Mouse (Mus musculus) lung, postnatal 36 days (tissue): ENCODE results near the gene Wdcp.
"Not testable (repeated sequence)": the region's sequence is repeated elsewhere in the genome, so short reads cannot be mapped to it uniquely, and the experiment has no call there.

Experiments used
- DNase-seq: peaks from one replicate; pipeline ENCODE4 v3.0.0; 2022; ENCODE audit warnings: mixed read lengths

The Wdcp gene

DNA sequence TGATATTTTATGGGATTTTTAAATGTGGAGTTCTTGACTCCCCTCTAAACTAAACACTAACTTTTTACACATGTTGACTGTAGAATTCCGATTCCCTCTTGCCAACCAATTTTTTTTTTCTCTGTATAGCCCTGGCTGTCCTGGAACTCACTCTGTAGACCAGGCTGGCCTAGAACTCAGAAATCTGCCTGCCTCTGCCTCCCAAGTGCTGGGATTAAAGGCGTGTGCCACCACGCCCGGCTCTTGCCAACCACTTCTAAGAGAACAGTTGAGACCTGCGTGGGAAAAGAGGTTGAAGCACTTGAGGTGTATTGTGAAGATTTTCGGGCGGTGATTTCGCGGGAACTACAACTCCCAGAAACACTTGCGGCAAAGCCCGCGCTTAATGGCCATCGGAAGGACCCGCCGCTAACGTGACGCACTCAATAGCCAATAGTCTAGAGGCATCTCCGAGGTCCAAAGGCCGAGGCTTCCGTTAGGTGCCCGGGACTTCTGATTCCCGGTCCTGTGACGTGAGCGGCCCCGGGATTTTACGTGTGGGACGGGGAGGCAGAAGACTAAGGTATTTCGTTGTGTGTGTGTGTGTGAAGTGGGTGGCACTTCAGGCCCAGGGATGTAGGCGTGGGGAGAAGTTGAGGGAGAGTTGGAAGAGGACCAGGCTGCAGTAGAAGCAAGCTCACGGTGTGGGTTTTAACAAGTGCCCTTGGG lies at the start of gene Wdcp:
Gene Wdcp, plus strand, starts transcription at position 414 of the 708 bp plus-strand sequence.
- peak; percentile 97 for DNase-seq

DNA sequence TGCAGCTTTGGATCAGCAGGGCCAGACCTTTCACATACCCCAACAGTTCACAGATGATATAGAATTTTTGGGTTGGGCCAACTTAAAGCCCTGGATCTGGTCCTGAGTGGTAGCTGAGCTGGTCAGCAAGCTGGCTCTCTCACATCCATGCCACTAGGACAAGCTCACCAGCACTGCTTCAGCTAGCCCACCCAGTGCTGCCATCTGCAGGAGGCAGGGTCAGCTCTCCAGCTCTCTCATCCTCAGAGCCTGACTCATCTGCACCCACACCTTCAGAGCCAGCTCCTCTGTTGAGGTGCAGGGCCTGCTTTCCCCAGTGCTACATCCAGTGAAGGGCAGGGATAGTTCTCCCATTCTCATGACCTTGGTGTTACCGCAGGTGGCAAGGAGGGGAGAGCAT lies 49.4 kb upstream of the Wdcp start:
- no peak for DNase-seq

DNA sequence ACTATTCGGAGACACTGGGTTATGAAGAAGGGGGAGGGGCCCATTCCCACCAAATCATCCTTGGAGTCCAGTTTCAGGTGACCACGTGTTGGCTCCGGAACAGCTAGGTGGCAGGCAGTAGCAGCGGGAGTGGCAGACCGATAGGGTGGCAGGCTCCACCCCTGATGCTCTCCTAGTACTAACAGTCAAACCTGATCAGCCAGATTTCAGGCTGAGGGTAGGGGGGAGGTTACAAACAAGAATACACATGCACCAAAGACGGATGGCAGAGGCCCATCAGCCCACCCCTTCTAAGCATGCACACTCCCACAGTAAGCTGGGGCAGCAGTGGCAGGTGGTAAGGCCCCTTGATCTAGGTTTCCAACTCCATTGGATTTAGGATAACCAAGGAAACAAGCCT lies 45.6 kb upstream of the Wdcp start:
- DNase-seq: not testable (repeated sequence)

DNA sequence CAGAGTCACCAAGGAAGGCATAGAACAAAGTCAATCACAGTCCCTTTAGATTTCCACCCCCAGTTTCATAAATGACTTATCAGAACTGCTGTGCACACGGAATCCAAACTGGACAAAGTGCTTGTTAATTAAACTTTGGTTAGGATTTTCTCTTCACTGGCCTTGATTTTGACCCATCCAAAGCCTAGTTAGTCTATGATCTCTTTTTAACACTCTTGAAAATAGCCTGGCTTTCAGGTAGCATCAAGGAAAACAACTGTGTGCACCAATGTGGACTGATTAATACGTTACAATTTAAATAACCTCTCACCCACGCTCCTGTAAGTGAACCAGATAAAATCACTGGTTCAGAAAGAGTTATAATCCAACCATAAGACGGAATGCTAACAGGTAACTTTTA lies 32.1 kb upstream of the Wdcp start:
- no peak for DNase-seq

DNA sequence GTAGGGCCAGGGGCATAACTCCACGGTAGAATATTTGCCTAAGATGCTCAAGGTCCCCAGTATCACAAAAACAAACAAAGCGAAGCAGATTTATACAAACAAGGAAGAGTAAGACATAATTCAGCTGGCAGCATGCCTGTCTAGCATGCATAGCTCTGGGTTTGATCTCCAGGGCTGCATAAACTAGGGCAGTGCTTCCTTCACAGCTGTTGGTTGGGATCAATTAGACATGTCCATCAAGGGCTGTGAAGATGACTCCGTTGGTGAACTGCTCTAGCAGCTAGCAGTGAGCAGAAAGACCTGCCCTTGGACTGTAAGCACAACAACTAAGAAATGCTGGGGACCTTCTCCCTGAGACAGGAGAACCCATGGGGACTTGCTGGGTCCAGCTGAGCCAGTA lies 31.4 kb upstream of the Wdcp start:
- DNase-seq: no peak

GRCm38 (mm10) chr12:4813636-4814035 lies 29.5 kb upstream of the Wdcp start:
- DNase-seq: peak; percentile 28

DNA sequence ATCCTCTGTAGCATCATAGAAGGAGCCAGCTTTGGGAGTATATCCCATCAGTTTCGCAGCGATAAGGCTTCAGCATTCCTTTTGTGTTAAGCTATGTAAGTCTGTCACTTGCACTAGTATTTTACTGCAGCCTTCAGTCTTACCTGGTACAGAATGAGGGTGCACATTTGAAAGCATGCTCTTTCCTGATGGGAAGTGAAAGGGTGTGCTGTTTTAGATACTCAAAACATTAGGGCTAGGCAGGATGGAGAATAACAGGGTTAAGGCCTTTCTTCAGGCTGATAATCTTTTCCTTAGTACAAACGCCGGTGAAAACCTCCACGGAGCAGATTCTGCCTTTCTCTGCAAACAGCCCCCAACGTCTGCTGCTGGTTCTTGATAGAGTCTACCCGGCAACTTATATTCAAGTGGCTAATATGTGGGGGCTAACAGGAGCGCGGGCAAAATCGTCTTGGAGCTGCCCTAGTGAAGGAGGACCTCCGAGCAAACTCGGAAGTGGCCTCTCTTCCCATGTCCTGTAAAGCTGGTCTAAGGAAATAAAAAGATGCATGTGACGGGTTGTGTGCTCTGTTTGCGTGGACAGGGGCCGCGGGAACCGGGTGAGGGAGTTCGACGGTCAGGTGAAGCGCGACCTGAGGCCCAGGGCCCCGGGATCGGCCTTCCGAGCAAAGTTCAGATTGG lies 26.3 kb upstream of the Wdcp start:
- DNase-seq: no peak

DNA sequence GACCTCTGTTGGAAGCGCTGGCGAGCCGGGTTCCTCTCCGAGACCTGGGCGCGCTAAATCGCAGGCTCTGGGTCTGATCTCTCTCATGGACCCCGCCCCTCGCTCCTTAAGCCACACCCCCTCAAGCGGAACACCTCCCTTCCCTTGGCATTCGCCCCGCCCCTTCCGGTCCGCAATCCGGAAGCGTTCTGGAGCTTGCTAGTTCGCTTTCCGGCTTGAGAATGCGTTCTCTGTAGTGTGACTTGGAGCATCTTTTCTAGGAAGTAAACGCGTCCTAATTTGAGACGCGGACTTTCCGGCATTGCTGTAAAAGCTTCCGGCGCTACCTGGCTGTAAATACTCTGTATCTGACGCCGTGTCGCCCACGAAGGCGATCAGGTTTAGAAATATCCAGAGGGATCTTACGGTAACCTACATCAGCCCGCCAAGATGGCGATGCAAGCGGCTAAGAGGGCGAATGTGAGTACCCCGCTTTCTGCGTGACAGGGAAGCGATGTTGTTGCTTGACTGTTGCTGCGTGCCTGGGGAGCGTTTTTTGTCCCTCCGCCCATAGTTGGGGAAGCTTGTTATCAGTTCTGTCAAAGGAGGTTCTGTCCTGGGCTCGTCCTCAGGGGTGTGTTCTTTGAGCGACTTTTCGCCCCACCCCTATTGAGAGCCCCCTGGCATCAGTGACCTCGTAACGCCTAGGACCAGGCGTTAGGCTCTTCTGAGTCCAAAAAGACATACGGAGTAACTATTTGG lies 25.6 kb upstream of the Wdcp start, which contains the start of gene Sf3b6:
Gene Sf3b6, plus strand, starts transcription at position 184 of the 741 bp plus-strand sequence.
- DNase-seq: peak; percentile 99

- no peak for DNase-seq
Measured at GRCm38 (mm10) chr12:4827256-4827655, 15.8 kb upstream of the Wdcp start.

GRCm38 (mm10) chr12:4836959-4837358 lies 6.1 kb upstream of the Wdcp start:
- no peak for DNase-seq

- DNase-seq: peak; percentile 33
Measured at GRCm38 (mm10) chr12:4840010-4840409, 3.1 kb upstream of the Wdcp start.

- peak; percentile 24 for DNase-seq
Measured at GRCm38 (mm10) chr12:4840741-4841140, 2.4 kb upstream of the Wdcp start.

DNA sequence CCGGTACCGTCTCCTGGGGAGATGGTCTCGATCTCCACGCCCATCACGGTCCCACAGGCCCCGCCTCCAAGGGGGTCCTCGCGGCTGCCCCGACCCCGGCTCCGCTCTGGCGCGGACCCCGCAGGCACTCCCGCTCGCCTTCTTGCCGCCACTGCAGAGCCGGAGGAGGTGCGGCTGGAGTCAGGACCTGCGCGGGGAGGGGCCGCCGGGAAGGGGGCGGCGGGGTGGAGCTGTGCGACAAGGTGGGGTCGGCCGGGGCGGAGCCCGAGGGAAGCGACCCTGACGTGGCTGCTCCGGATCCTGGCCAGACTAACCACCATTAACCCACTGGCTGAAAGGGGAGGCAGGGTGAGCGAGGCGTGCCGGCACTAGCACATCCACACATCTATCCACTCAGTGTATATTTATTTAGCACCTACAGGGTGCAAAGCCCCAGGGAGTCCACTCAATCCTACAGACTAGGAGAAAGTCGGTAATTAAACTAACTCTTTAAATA lies 1.7 kb upstream of the Wdcp start, which contains the start of gene Fkbp1b:
Gene Fkbp1b, minus strand, starts transcription at position 200 of the 496 bp plus-strand sequence.
- peak; percentile 63 for DNase-seq

GRCm38 (mm10) chr12:4842456-4842855 lies 647 bp upstream of the Wdcp start:
- no peak for DNase-seq

DNA sequence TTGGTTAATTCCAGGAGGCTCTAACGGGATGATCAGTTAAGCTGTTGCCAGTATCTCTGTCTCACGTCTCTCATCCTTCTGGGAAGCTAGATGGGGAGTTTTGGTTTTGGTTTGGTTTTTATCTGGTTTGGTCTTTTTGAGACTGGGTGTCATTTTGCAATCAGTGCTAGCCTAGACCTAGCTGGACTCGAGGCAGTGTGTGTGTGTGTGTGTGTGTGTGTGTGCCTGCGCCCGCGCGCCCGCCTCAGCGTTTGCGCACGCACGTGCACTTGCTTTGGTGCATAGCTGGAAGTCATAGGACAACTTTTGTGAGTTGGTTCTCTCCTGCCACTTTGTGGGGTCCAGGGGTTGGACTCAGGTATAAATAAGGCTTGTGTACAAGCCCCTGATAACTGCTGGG lies 638 bp downstream of the Wdcp start:
- DNase-seq: peak; percentile 52

DNA sequence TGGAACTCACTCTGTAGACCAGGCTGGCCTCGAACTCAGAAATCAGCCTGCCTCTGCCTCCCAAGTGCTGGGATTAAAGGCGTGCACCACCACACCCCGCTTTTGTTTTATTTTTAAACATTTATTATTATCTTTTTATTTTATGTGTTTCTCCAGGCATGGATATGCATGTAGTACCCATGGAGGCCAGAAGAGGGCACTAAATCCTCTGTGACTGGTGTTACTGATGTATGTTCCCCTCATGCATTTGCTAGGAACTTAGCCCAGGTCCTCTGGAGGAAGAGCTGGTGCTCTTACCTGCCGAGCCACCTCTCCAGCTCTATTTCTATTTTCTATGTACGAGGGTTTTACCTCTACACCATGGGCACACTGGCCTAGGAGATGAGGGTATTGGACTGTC lies 13.1 kb downstream of the Wdcp start:
- peak; percentile 59 for DNase-seq

DNA sequence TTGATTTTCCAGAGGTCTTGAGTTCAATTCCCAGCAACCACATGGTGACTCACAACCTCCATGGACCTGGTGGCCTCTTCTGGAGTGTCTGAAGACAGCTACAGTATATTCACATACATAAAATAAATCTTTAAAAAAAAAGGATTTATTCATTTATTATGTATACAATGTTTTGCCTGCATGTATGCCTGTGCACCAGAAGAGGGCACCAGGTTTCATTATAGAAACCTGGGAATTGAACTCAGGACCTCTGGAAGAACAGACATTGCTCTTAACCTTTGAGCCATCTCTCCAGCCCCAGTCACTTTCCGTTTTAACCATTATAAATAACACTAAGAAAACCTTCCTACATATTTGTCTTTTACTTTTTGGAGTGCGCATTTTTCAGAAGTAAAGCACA lies 13.7 kb downstream of the Wdcp start:
- no peak for DNase-seq

DNA sequence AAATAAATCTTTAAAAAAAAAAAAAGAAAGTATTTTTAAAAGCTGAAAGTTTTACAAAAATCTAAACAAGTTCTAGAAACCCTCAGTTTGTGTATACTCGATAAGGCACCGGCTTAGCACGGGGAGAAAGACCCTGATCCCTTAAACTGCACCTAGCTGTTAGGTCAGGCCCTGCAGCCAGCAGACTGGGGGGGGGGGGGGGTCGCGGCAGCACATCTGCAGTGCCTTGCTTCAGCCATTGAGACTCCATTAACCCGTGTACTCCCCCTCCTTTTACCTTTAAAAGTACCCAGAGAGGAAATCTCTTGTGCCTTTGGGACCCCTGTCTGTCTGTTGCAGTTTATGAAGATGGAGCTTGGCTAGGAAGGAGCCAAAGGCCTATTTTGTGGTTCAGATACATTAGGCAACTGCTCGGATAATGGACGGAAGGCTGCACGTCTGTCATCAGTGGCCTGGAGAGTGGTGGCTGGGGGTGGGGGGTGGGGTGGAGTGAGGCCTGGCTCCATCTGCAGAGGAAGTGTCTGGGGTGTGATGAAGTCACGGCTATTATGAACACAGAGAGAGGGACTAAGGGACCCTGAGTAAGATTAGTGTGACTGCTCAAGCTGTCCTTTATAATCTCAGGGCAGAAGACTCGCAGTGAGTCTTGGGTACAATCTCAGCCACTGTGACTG lies 16.3 kb downstream of the Wdcp start:
- no peak for DNase-seq

- no peak for DNase-seq
Measured at GRCm38 (mm10) chr12:4862672-4863071, 19.6 kb downstream of the Wdcp start.

DNA sequence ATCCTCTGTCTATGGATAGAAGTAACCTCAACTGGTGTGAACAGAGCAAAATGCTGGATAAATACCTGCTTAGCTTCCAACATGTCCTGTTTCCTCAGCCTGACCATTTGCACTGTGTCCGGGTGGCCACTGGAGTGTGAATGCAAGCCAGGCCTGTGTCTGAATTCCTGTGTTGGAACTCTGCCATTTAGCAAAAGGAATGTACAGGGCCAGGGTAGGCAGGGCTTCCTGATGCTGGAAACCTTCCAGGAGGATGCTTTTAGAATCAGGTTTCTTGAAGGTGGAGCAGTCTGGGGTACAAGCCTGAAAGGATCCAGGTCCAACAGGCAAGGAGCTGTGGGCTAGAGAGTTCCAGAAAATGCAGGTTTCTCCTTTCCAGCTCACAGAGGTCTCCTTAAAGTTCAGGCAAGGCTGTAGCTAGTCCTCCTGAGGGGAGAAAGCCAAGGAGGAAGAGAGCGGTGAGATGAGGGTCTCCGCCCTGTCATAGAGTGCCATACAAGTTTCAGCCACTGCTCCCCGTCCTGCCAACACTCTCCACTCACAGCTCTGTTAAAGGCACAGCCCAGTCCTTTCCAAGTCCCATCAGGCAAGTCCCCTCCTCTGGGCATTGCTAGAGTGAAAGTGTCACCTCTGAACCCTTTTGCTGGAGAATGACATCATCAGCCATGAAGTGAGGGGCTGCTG lies 20.7 kb downstream of the Wdcp start:
- DNase-seq: peak; percentile 59

GRCm38 (mm10) chr12:4864338-4864690 lies 21.2 kb downstream of the Wdcp start:
- no peak for DNase-seq

DNA sequence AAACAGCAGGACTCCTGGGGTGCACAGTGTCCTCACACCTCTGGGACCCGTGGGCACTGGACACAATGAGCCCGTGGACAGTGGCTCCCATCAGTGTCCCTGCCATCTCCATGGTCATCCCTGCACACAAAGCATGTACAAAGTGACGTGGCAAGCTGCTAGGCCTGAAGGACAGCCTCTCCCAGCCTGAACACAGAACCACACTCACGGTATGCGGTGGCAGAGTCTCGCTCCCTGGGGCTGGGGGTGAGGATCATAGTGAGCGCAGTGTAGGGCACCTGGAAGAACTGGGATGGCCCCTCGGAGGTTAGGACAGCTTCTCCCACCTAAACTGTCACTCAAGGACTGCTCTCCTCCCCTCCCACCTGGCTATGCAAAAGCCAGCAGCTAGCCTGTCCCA lies 25.8 kb downstream of the Wdcp start:
- no peak for DNase-seq
